Mouse (Mus musculus) midbrain, embryonic 15.5 days (tissue): Measurements from ENCODE around the gene Hnrnpm. TPM values are rescaled to one million over a fixed set of nuclear protein-coding genes. Genes with fewer than 3 reads are reported as not detected.

Experiments
- ATAC-seq: fragments of 200-750 bp; cut with Nextera tagmentation; replicated peaks from 2 replicates; pipeline ENCODE4 v1.8.0; 2017; ENCODE audit warnings: moderate TSS enrichment
- H3K27ac ChIP-seq: fragments of 300-500 bp; sonication (generic); 2 replicates; pipeline ENCODE4 v1.5.1; 2015; ENCODE audit warnings: mild to moderate bottlenecking, inconsistent platforms
- H3K27me3 ChIP-seq: fragments of 300-500 bp; sonication (generic); replicated peaks from 2 replicates; pipeline ENCODE4 v1.6.1; 2015; ENCODE audit warnings: inconsistent platforms
- H3K36me3 ChIP-seq: fragments of 300-500 bp; sonication (generic); replicated peaks from 2 replicates; pipeline ENCODE4 v1.6.1; 2015; ENCODE audit warnings: inconsistent platforms
- H3K4me1 ChIP-seq: fragments of 300-500 bp; sonication (generic); 2 replicates; pipeline ENCODE4 v1.6.1; 2015; ENCODE audit warnings: inconsistent platforms
- H3K4me2 ChIP-seq: fragments of 300-500 bp; sonication (generic); 2 replicates; pipeline ENCODE4 v1.6.1; 2015; ENCODE audit warnings: inconsistent platforms, mild to moderate bottlenecking, moderate library complexity
- H3K4me3 ChIP-seq: fragments of 300-500 bp; sonication (generic); 2 replicates; pipeline ENCODE4 v1.5.1; 2015; ENCODE audit warnings: mild to moderate bottlenecking, inconsistent platforms
- H3K9ac ChIP-seq: fragments of 300-500 bp; sonication (generic); 2 replicates; pipeline ENCODE4 v1.6.1; 2015; ENCODE audit warnings: mild to moderate bottlenecking, inconsistent platforms
- H3K9me3 ChIP-seq: fragments of 300-500 bp; sonication (generic); 2 replicates; pipeline ENCODE4 v1.6.1; 2016; ENCODE audit warnings: inconsistent platforms
- WGBS: fragments of 180-500 bp; shearing (Covaris S2); methylation state at CpG from one replicate; pipeline ENCODE4 v1.1.7; 2015; ENCODE audit warnings: mixed read lengths; 5-methylcytosine and 5-hydroxymethylcytosine counted together
- polyA plus RNA-seq: library from polyadenylated mRNA; unstranded; fragments of >200 nt; fragmentation: Nextera tagmentation; extraction: Ambion mirVana; gene quantifications from 2 replicates; pipeline ENCODE4 v1.2.1, GENCODE M21; 2015

Gene Hnrnpm
- polyA plus RNA-seq, 1 experiment from 2014 or later, result 208 TPM

- Histone ChIP-seq H3K4me1 (no peaks in the 10 kb centered on the region), H3K9ac (no peak overlapping the region), H3K36me3 (peaks cover 11% of the 10 kb centered on the region; the same call in 1 of the 2 replicates), H3K27ac (no peak overlapping the region), H3K27me3 (no peaks in the 10 kb centered on the region), H3K4me2 (no peak overlapping the region), H3K4me3 (no peak overlapping the region), H3K9me3 (no peaks in the 10 kb centered on the region)
- ATAC-seq, result no peak
- WGBS, result 88% methylated on average over 3 of the region's 3 CpGs
Measured at GRCm38 (mm10) chr17:33709834-33710233, 23.2 kb upstream of the Hnrnpm start.

DNA sequence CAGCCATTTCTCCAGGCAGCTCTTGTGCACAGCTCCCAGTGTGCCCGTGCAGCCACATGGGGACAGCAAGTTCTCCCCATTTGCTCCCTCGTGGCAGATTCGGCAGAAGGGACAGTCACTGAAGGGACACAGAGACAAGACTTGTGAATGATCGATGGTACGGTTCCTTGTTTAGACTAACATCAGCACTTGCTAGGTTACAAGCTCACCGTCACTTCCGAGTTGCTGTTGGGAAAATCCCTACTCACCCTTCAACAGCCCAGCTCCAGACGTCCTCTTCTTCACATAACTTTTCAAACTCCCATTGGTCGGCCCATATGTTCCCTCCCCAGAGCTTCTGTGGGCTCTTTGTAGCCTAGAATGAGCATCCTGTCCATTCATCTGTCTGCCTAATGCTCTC, 16.4 kb upstream of the Hnrnpm start:
- Histone ChIP-seq H3K4me1 (no peaks in the 10 kb centered on the region), H3K9me3 (no peaks in the 10 kb centered on the region), H3K4me3 (no peak overlapping the region), H3K27me3 (no peaks in the 10 kb centered on the region), H3K9ac (no peak overlapping the region), H3K4me2 (no peak overlapping the region), H3K27ac (no peak overlapping the region), H3K36me3 (0 out of 2 replicates have a peak, but pooled peaks cover 2% of the 10 kb centered on the region)
- WGBS, result 90% methylated on average over 9 of the region's 9 CpGs
- no peak for ATAC-seq

- no peak overlapping the region for H3K4me2 ChIP-seq
- no peaks in the 10 kb centered on the region for H3K27me3 ChIP-seq
- 0 out of 2 replicates have a peak, but pooled peaks cover 5% of the 10 kb centered on the region for H3K36me3 ChIP-seq
- H3K27ac ChIP-seq, result no peak overlapping the region
- no peaks in the 10 kb centered on the region for H3K9me3 ChIP-seq
- no peak overlapping the region for H3K4me3 ChIP-seq
- no peak for ATAC-seq
- WGBS, result 71% methylated on average over 1 of the region's 1 CpGs
- no peaks in the 10 kb centered on the region for H3K4me1 ChIP-seq
- no peak overlapping the region for H3K9ac ChIP-seq
Measured at GRCm38 (mm10) chr17:33702178-33702577, 15.5 kb upstream of the Hnrnpm start.

DNA sequence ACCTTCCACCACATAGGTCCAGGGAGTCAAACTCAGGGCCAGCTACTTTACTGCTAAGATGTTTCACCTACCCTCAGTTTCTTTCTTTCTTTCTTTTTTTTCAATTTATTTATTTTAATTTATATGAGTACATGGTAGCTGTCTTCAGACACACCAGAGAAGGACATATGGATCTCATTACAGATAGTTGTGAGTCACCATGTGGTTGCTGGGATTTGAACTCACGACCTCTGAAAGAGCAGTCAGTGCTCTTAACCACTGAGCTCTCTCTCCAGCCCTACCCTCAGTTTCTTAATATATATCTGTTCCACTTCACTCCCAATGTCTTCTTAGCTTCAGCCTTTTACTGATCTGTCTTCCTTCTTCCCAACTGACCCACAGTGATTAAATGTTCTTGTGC, 8.8 kb upstream of the Hnrnpm start:
- no peaks in the 10 kb centered on the region for H3K27me3 ChIP-seq
- ATAC-seq, result no peak
- H3K9ac ChIP-seq, result no peak overlapping the region
- no peak overlapping the region for H3K4me2 ChIP-seq
- no peaks in the 10 kb centered on the region for H3K4me1 ChIP-seq
- H3K36me3 ChIP-seq, result peaks cover 7% of the 10 kb centered on the region
- no peaks in the 10 kb centered on the region for H3K9me3 ChIP-seq
- H3K4me3 ChIP-seq, result no peak overlapping the region
- WGBS, result 88% methylated on average over 1 of the region's 1 CpGs
- H3K27ac ChIP-seq, result no peak overlapping the region

DNA sequence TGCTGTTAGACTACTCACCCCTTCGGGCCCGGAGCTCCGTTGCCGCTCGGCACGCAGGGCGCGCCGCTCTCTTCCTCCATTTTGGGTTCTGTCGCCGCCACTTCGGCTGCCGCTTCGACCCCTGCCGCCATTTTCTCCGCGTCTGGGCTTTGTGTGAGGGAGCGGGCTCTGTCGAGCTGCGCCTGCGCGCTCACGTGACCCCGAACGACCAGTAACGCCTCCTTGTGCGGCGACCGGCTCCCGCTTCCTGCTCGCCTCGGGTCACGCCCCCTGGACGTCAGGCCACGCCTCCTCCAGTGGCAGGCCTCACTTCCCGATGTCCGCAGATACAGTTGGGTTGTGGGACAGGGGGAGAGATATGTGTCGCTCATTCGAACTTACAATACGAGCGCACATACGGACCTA, 1.4 kb downstream of the Hnrnpm start:
- peak; percentile 98 for ATAC-seq
- Histone ChIP-seq H3K9ac (peak overlapping the region; percentile 97), H3K27ac (peak overlapping the region; percentile 97), H3K27me3 (no peaks in the 10 kb centered on the region), H3K9me3 (no peaks in the 10 kb centered on the region), H3K36me3 (no peaks in the 10 kb centered on the region; the same call in 1 of the 2 replicates), H3K4me3 (peak overlapping the region; percentile 98), H3K4me2 (peak overlapping the region; percentile 81), H3K4me1 (peaks cover 44% of the 10 kb centered on the region)
- WGBS, result under 1% methylated on average over 42 of the region's 42 CpGs

GRCm38 (mm10) chr17:33684671-33685231, 1.9 kb downstream of the Hnrnpm start:
- peak overlapping the region; percentile 97 for H3K9ac ChIP-seq
- no peaks in the 10 kb centered on the region; the same call in 1 of the 2 replicates for H3K36me3 ChIP-seq
- H3K27ac ChIP-seq, result peak overlapping the region; percentile 97
- H3K4me3 ChIP-seq, result peak overlapping the region; percentile 98
- H3K4me1 ChIP-seq, result peaks cover 44% of the 10 kb centered on the region
- no peaks in the 10 kb centered on the region for H3K9me3 ChIP-seq
- no peaks in the 10 kb centered on the region for H3K27me3 ChIP-seq
- WGBS, result under 1% methylated on average over 44 of the region's 44 CpGs
- peak overlapping the region; percentile 81 for H3K4me2 ChIP-seq
- ATAC-seq, result peak; percentile 91

DNA sequence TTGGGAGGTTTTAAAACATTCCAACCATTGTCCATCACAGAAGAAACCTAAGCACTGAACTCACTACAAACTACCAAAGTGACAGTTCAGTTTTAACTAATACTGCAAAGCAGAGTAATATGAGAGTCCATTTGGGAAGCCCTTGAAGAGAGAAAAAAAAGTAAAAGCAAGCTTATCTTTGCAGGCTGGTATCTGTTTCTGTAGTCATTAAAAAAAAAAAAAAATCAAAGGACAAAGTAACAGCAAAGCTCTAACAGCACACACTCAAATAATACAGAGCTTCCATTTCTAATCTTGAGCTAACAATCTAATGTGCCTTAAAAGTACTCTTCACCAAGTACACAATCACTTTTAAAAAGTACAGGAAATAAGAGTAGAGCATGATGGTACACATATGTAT, 4.9 kb downstream of the Hnrnpm start:
- 0 out of 2 replicates have a peak overlapping the region, but pooled peaks have one; percentile 1 for H3K4me3 ChIP-seq
- H3K4me1 ChIP-seq, result peaks cover 44% of the 10 kb centered on the region
- H3K4me2 ChIP-seq, result peak overlapping the region; percentile 81; the same call in 1 of the 2 replicates
- no peaks in the 10 kb centered on the region for H3K9me3 ChIP-seq
- H3K27me3 ChIP-seq, result no peaks in the 10 kb centered on the region
- peaks cover 4% of the 10 kb centered on the region; the same call in 1 of the 2 replicates for H3K36me3 ChIP-seq
- H3K27ac ChIP-seq, result no peak overlapping the region
- no peak overlapping the region for H3K9ac ChIP-seq
- ATAC-seq, result no peak

DNA sequence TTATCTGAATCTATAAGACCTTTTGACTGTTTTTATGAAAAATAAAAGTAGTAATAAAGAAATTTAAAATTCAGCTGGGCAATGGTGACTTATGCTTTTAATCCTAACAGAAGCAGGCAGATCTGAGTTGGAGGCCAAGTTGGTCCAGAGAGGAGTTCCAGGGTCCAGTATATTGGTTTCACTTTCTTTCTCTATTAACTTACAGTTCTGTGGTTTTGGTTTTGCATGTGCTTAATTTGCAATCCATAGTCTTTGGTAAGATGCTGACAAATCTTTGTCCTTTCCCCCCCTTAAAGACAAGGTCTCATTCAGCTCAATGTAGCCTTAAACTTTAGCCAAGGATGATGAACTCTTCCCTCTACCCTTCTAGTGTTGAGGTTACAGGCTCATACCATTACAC, 7.9 kb downstream of the Hnrnpm start:
- no peak for ATAC-seq
- peaks cover 12% of the 10 kb centered on the region; the same call in 1 of the 2 replicates for H3K36me3 ChIP-seq
- no peak overlapping the region for H3K4me3 ChIP-seq
- H3K4me2 ChIP-seq, result no peak overlapping the region
- no peaks in the 10 kb centered on the region for H3K9me3 ChIP-seq
- no peak overlapping the region for H3K9ac ChIP-seq
- H3K4me1 ChIP-seq, result peaks cover 37% of the 10 kb centered on the region
- H3K27me3 ChIP-seq, result no peaks in the 10 kb centered on the region
- no peak overlapping the region for H3K27ac ChIP-seq

DNA sequence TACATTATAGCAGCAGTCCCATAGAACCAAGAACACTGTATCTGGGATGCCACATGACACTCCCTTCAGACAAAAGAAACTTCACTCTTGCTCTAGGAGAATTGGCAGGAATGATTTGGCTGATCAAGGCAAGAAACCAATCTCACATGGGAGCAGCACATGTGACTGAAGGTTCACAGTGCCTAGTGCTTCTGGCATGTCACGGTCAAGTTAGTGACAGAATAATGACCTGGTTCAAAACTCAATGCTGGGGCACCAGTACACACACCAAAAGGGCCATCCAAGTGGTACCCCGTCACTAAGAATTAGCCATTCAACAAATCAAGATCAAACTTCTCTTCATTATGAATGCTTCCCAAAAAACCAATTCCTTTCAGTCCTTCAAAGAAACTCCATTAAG, 10.6 kb downstream of the Hnrnpm start:
- Histone ChIP-seq H3K27ac (no peak overlapping the region), H3K4me2 (no peak overlapping the region), H3K9me3 (no peaks in the 10 kb centered on the region), H3K4me1 (peaks cover 11% of the 10 kb centered on the region), H3K4me3 (no peak overlapping the region), H3K36me3 (peaks cover 12% of the 10 kb centered on the region; the same call in 1 of the 2 replicates), H3K27me3 (no peaks in the 10 kb centered on the region), H3K9ac (no peak overlapping the region)
- no peak for ATAC-seq
- 91% methylated on average over 2 of the region's 2 CpGs for WGBS

DNA sequence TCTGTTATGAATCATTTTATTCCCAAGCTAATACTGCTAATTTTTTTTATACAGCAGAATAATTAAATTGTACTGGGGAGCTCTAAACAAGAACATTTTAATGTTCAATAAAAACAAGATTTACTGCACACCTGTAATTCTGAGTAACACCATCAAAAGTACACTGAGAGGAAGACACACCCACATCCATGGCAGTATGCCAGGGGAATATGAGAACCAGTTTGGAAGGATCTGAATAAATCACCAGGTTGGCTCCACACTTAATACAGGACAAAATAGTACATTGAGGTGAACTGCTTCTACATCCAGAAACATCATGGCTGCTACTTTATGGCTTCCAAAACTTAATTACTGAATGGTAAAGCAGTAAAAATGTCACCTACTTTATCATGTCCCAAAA, 11.2 kb downstream of the Hnrnpm start:
- Histone ChIP-seq H3K9me3 (no peaks in the 10 kb centered on the region), H3K27ac (no peak overlapping the region), H3K4me3 (no peak overlapping the region), H3K27me3 (no peaks in the 10 kb centered on the region), H3K36me3 (peaks cover 12% of the 10 kb centered on the region; the same call in 1 of the 2 replicates), H3K4me2 (no peak overlapping the region), H3K4me1 (peaks cover 8% of the 10 kb centered on the region), H3K9ac (no peak overlapping the region)
- no peak for ATAC-seq

GRCm38 (mm10) chr17:33673837-33674236, 12.8 kb downstream of the Hnrnpm start:
- 93% methylated on average over 1 of the region's 1 CpGs for WGBS
- Histone ChIP-seq H3K9ac (no peak overlapping the region), H3K4me1 (0 out of 2 replicates have a peak, but pooled peaks cover 9% of the 10 kb centered on the region), H3K4me3 (no peak overlapping the region), H3K4me2 (no peak overlapping the region), H3K36me3 (peaks cover 12% of the 10 kb centered on the region; the same call in 1 of the 2 replicates), H3K9me3 (no peaks in the 10 kb centered on the region), H3K27ac (no peak overlapping the region), H3K27me3 (no peaks in the 10 kb centered on the region)
- no peak for ATAC-seq

GRCm38 (mm10) chr17:33669681-33670080, 17.0 kb downstream of the Hnrnpm start:
- Histone ChIP-seq H3K4me3 (no peak overlapping the region), H3K4me1 (0 out of 2 replicates have a peak, but pooled peaks cover 5% of the 10 kb centered on the region), H3K36me3 (peaks cover 8% of the 10 kb centered on the region), H3K27me3 (no peaks in the 10 kb centered on the region), H3K9me3 (no peaks in the 10 kb centered on the region), H3K4me2 (no peak overlapping the region), H3K9ac (no peak overlapping the region), H3K27ac (no peak overlapping the region)
- no peak for ATAC-seq
- 93% methylated on average over 3 of the region's 3 CpGs for WGBS

GRCm38 (mm10) chr17:33666813-33667212, 19.8 kb downstream of the Hnrnpm start:
- Histone ChIP-seq H3K4me3 (no peak overlapping the region), H3K4me2 (no peak overlapping the region), H3K9ac (no peak overlapping the region), H3K27me3 (no peaks in the 10 kb centered on the region), H3K9me3 (no peaks in the 10 kb centered on the region), H3K36me3 (peaks cover 21% of the 10 kb centered on the region), H3K27ac (no peak overlapping the region), H3K4me1 (0 out of 2 replicates have a peak, but pooled peaks cover 5% of the 10 kb centered on the region)
- ATAC-seq, result no peak
- 89% methylated on average over 3 of the region's 3 CpGs for WGBS
